Mouse (Mus musculus) midbrain, embryonic 12.5 days (tissue): ENCODE results near the gene Gm10563. TPM values are rescaled to one million over a fixed set of nuclear protein-coding genes. Genes with fewer than 3 reads are reported as not detected.

Source experiments
- ATAC-seq: fragments of 200-750 bp; cut with Nextera tagmentation; 2 replicates; pipeline ENCODE4 v1.8.0; 2017; ENCODE audit warnings: low read depth, moderate TSS enrichment, moderate library complexity; ENCODE audit not compliant: low FRiP score
- H3K27ac ChIP-seq: fragments of 300-500 bp; sonication (generic); replicated peaks from 2 replicates; pipeline ENCODE4 v1.5.1; 2016; ENCODE audit warnings: mild to moderate bottlenecking
- H3K27me3 ChIP-seq: fragments of 300-500 bp; sonication (generic); 2 replicates; pipeline ENCODE4 v1.6.1; 2016; ENCODE audit warnings: mild to moderate bottlenecking
- H3K36me3 ChIP-seq: fragments of 300-500 bp; sonication (generic); 2 replicates; pipeline ENCODE4 v1.6.1; 2016
- H3K4me1 ChIP-seq: fragments of 300-500 bp; sonication (generic); 2 replicates; pipeline ENCODE4 v1.6.1; 2016
- H3K4me2 ChIP-seq: fragments of 300-500 bp; sonication (generic); replicated peaks from 2 replicates; pipeline ENCODE4 v1.6.1; 2016; ENCODE audit warnings: mild to moderate bottlenecking, moderate library complexity
- H3K4me3 ChIP-seq: fragments of 300-500 bp; sonication (generic); 2 replicates; pipeline ENCODE4 v1.5.1; 2016; ENCODE audit warnings: mild to moderate bottlenecking
- H3K9ac ChIP-seq: fragments of 300-500 bp; sonication (generic); replicated peaks from 2 replicates; pipeline ENCODE4 v1.6.1; 2016; ENCODE audit warnings: mild to moderate bottlenecking, moderate library complexity
- H3K9me3 ChIP-seq: fragments of 300-500 bp; sonication (generic); 2 replicates; pipeline ENCODE4 v1.6.1; 2016; ENCODE audit warnings: mild to moderate bottlenecking
- WGBS: fragments of 180-500 bp; shearing (Covaris S2); methylation state at CpG from one replicate; pipeline ENCODE4 v1.1.7; 2016; 5-methylcytosine and 5-hydroxymethylcytosine counted together
- polyA plus RNA-seq: library from polyadenylated mRNA; unstranded; fragments of >200 nt; fragmentation: Nextera tagmentation; extraction: Ambion mirVana; gene quantifications from 2 replicates; pipeline ENCODE4 v1.2.1, GENCODE M21; 2016

Gm10563 gene
- polyA plus RNA-seq, 1 experiment from 2014 or later = not detected

DNA sequence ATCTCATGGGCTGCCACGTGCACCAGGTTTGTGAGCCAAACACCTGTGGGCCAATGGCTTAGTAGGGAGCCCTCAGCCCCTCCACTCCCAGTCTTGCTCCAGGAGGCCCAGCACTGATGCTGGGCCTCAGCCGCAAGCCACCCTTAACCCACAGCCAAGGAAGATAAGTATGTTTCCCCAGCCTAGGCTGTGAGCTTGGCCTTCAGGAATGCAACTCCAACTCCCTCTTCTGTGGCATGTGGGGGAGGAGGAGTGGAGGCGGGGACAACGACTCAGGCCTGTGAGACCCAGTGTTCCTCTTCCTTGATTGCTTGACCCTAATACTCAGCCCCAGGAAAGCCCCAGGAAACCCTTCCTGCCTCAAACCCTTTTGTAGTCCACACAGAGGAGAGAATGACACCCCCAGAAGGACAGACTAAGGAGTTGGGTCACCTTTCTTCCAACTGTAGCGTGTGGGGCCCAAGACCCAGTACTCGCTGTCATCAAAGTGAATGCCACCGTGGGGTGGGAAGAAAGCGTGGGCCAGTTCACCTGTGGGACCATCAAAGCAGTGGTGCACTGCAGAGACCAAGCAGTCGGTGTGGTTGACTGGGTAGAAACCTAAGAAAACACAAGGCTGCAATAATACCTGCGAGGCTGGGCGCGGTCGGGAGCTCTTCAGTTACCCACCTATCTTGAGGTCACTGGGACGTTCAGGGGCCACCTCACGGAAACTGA lies 6.5 kb upstream of the Gm10563 start:
- H3K4me2 ChIP-seq = no peak overlapping the region
- peaks cover 50% of the 10 kb centered on the region for H3K36me3 ChIP-seq
- 63% methylated on average over 15 of the region's 15 CpGs for WGBS
- no peak overlapping the region for H3K9ac ChIP-seq
- no peak overlapping the region for H3K27ac ChIP-seq
- H3K27me3 ChIP-seq = peaks cover 65% of the 10 kb centered on the region
- no peaks in the 10 kb centered on the region for H3K9me3 ChIP-seq
- no peak for ATAC-seq
- no peak overlapping the region for H3K4me3 ChIP-seq
- H3K4me1 ChIP-seq = peaks cover 32% of the 10 kb centered on the region

DNA sequence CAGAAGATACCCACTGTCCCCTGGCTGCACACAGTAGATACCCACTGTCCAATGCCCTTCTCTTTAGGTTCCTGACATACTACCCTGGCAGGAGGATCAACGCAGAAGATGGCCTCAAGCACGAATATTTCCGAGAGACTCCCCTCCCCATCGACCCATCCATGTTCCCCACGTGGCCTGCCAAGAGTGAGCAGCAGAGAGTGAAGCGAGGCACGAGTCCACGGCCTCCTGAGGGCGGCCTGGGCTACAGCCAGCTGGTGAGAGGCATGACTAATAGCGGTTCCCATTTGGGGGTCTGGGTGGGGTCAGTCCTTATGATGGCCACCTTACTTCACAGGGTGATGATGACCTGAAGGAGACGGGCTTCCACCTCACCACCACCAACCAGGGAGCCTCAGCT lies 4.1 kb upstream of the Gm10563 start:
- Histone ChIP-seq H3K9ac (no peak overlapping the region), H3K36me3 (peaks cover 61% of the 10 kb centered on the region), H3K4me3 (no peak overlapping the region), H3K4me2 (no peak overlapping the region), H3K9me3 (no peaks in the 10 kb centered on the region), H3K4me1 (peaks cover 20% of the 10 kb centered on the region), H3K27ac (no peak overlapping the region), H3K27me3 (peaks cover 41% of the 10 kb centered on the region)
- no peak for ATAC-seq
- 93% methylated on average over 11 of the region's 11 CpGs for WGBS

DNA sequence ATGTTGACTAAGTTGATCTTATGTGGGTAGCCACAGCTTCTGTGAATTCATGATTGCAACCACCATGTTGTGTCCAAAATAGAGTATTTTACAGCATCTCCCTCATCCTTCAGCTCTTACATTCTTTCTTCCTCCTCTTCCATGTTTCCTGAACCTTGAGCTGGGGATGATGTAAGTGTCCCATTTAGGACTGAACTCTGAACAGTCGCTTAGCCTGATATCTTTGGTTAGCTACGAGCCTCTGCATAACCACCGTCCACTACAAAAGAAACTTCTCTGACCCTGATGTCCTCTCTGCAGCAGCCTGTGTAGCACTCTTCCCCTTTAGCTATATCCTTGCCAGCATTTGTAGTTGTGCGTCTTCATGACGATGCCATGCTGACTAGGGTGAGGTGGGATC lies 513 bp upstream of the Gm10563 start:
- no peak overlapping the region for H3K4me2 ChIP-seq
- H3K27ac ChIP-seq = no peak overlapping the region
- H3K27me3 ChIP-seq = peaks cover 5% of the 10 kb centered on the region
- no peaks in the 10 kb centered on the region for H3K9me3 ChIP-seq
- ATAC-seq = no peak
- H3K9ac ChIP-seq = no peak overlapping the region
- H3K4me1 ChIP-seq = no peaks in the 10 kb centered on the region
- H3K36me3 ChIP-seq = peaks cover 86% of the 10 kb centered on the region
- 94% methylated on average over 5 of the region's 5 CpGs for WGBS
- no peak overlapping the region for H3K4me3 ChIP-seq

DNA sequence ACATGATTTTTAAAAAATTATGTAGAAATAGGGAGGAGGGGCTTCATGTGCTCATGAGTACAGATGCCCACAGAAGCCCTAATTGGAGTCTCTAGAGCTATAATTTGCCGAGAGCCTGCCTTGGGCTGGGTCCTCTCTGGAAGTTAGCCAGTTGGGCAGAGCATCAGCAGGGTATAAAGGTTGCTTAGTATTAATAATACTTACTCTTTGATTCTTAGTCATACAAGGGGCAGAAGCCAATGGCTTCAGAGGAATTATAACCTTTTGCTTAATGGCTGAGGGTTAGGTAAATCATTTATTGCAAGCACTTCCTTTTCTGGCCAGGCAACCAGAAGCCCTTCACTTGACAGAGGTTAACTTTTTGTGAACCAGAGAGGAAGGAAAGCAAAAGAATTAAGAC lies 1.7 kb downstream of the Gm10563 start:
- no peak for ATAC-seq
- Histone ChIP-seq H3K4me2 (no peak overlapping the region), H3K4me3 (no peak overlapping the region), H3K27ac (no peak overlapping the region), H3K36me3 (peaks cover 83% of the 10 kb centered on the region), H3K9ac (no peak overlapping the region), H3K27me3 (no peaks in the 10 kb centered on the region), H3K9me3 (no peaks in the 10 kb centered on the region), H3K4me1 (no peaks in the 10 kb centered on the region)
- 91% methylated on average over 1 of the region's 1 CpGs for WGBS

DNA sequence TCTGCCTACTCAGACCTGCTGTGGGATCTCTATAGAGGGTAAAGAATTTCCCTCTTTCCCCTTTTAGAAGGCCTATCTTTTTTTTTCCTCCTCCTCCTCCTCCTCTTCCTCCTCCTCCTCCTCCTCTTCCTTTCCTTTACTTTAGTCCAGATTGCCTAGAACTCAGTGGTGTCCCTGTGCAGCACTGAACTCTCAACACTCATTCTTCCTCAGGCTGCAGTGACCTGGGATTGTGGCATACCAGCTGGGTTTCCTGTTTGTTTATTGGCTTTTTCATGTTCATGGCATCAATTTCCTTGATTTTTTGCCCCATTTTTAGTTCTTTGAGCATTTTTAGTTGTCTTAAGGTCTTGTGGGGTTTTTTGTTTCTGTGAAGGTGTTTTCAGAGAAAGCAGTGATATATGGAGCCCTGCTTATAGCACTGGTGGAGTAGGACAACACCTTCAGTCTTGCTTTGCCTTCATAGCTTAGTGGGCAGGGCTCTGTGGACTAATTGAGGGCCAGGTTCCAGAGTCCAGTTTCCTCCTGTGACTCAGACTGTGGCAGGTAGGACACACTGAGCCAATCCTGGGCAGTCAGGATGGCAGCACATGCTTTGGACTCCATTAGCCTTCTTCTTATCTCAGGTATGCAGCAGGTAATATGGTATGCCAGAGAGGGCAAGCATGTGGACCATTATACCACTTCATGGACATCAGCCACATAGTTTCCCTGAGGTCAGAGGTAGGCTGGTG lies 9.3 kb downstream of the Gm10563 start:
- no peak overlapping the region for H3K27ac ChIP-seq
- H3K4me3 ChIP-seq = no peak overlapping the region
- no peak overlapping the region for H3K9ac ChIP-seq
- no peaks in the 10 kb centered on the region for H3K9me3 ChIP-seq
- H3K4me2 ChIP-seq = no peak overlapping the region
- peaks cover 92% of the 10 kb centered on the region for H3K36me3 ChIP-seq
- H3K27me3 ChIP-seq = no peaks in the 10 kb centered on the region
- no peaks in the 10 kb centered on the region for H3K4me1 ChIP-seq
- no peak for ATAC-seq

DNA sequence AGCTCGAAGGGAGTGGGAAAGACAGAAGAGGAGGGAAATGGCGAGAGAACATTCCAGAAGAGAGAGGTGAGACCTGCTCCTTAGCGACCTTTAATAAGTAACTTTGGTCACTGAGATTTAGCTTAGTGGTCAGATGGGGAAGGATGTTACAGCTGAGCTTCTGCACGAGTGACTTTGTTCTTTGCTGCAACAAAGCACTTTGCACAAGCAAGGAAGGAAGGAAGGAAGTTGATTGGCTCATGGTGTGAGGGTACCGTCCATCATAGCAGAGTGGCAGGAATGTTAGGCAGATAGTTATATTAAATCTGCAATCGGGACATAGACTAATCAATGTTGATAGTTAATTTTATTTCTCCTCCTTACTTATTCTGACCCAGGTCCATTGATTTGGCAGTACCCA lies 14.9 kb downstream of the Gm10563 start:
- H3K4me2 ChIP-seq = no peak overlapping the region
- ATAC-seq = no peak
- WGBS = 92% methylated on average over 6 of the region's 6 CpGs
- H3K4me3 ChIP-seq = no peak overlapping the region
- H3K4me1 ChIP-seq = peaks cover 2% of the 10 kb centered on the region
- no peaks in the 10 kb centered on the region for H3K27me3 ChIP-seq
- H3K36me3 ChIP-seq = peaks cover 72% of the 10 kb centered on the region
- no peaks in the 10 kb centered on the region for H3K9me3 ChIP-seq
- H3K9ac ChIP-seq = no peak overlapping the region
- no peak overlapping the region for H3K27ac ChIP-seq

DNA sequence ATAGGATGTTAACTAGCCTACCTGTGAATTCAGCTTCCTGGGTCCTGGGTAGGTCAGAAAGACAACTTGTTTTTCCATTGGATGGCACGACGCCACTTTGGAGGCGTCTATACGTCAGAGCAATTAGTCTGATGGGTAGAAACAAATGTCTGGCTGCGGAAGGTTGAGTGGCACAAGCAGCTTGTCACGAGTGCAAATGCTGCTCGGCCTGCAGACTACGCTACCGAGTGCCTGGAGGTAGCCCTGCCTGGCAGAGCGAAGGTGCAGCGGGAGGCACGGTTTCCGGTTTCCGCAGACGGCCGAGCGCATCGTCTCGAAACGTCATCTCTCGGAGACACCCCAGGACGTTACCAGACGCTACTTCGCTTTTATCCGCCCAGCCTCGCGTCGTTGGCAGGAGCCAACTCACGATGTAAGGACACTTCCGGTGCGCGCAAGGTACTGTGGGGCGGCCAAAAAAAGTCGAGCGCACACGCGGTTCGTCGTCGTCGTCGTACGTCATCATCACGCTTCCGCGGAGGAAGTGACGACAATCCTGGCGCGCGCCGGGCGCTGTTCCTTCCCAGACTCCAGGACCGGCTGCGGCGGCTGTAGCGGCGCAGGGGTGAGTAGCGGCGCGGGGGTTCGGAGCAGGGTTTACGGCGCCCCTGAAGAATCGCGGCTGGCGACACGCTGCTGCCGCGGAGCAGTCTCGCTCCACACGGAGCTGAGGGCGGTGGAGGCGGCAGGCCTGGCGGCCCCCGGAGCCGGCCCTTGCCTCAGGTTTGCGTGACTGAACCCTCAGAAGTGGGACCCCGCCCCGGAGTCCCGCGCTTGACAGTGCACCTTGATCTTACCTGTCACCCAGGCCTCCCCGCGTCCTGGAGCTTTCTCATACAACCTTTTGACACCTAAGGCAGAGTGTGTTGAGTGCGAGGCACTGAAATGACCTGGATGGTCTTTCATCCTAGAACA lies 20.6 kb downstream of the Gm10563 start, which contains the start of gene Cdk11b:
Gene Cdk11b (plus strand): TSS at position 517 of the 954 bp plus-strand sequence.
- ATAC-seq = peak; percentile 100
- H3K4me1 ChIP-seq = peaks cover 12% of the 10 kb centered on the region
- H3K27ac ChIP-seq = peak within 1 kb of the TSS; percentile 78
- H3K4me3 ChIP-seq = peak within 1 kb of the TSS; percentile 93
- peak within 1 kb of the TSS; percentile 82 for H3K9ac ChIP-seq
- WGBS = under 1% methylated on average over 84 of the region's 84 CpGs
- no peaks in the 10 kb centered on the region for H3K27me3 ChIP-seq
- H3K4me2 ChIP-seq = peak within 1 kb of the TSS; percentile 75
- H3K36me3 ChIP-seq = peaks cover 41% of the 10 kb centered on the region
- H3K9me3 ChIP-seq = no peaks in the 10 kb centered on the region

DNA sequence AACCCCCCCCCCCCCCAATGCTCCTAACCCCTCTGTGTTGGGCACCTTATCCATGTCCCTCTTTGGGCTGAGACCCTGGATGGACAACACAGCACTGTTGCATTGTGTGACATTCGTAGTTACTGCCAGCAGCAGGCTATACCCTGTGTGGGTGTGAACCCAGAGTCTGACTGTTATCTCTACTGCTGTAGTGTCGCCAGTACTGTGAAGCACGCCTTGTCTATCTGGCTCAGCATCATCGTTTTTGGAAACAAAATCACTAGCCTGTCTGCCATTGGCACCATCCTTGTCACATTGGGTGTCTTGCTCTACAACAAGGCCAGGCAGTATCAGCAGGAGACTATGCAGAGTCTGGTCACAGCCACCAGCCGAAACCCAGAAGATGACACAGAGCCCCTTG lies 26.9 kb downstream of the Gm10563 start:
- WGBS = 94% methylated on average over 5 of the region's 5 CpGs
- H3K27ac ChIP-seq = no peak overlapping the region
- H3K36me3 ChIP-seq = peaks cover 78% of the 10 kb centered on the region
- H3K9me3 ChIP-seq = no peaks in the 10 kb centered on the region
- no peak overlapping the region for H3K4me3 ChIP-seq
- H3K4me2 ChIP-seq = no peak overlapping the region
- no peak overlapping the region for H3K9ac ChIP-seq
- H3K27me3 ChIP-seq = no peaks in the 10 kb centered on the region
- H3K4me1 ChIP-seq = 0 out of 2 replicates have a peak, but pooled peaks cover under 1% of the 10 kb centered on the region
- ATAC-seq = no peak

DNA sequence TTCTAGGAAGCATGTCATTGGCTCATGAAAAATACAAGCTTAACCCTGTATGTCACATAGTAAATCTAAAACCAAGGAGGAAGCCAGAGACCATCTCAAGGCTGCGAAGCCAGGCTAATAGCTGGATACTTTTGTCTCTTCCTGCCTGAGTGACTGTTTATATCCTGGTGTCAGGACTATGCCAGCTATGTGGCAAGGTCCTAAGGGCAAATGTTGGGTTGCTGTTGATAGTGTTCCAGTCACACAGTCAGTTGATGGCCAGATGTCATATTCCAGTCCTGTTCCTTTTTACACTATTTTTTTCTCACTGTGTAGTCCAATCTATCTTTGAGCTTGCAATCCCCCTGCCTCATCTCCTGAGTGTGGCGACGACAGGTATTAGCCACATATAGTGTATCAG lies 31.9 kb downstream of the Gm10563 start:
- H3K4me3 ChIP-seq = no peak overlapping the region
- no peak for ATAC-seq
- H3K9me3 ChIP-seq = no peaks in the 10 kb centered on the region
- H3K4me1 ChIP-seq = no peaks in the 10 kb centered on the region
- no peaks in the 10 kb centered on the region for H3K27me3 ChIP-seq
- no peak overlapping the region for H3K4me2 ChIP-seq
- H3K9ac ChIP-seq = no peak overlapping the region
- no peak overlapping the region for H3K27ac ChIP-seq
- 96% methylated on average over 3 of the region's 3 CpGs for WGBS
- H3K36me3 ChIP-seq = peaks cover 80% of the 10 kb centered on the region

DNA sequence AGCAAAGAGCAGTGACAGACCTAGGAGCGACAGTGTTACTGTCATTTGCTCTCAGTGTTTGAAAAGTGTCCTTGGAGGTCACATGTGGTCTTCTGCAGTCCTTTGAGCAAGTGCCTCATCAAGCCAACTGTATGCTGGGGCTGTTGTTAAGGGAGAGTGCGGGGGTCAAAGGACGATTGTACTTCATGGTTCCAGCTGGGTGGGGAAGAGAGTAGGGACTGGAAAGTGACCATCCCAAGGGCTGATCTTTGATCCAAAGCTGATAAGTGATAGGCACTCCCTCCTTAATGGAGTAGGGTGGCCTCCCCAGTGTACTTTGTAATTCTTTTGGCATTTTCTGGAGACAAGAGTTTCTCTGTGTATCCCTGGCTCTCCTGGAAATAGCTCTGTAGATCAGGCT lies 33.3 kb downstream of the Gm10563 start:
- no peak overlapping the region for H3K27ac ChIP-seq
- H3K9me3 ChIP-seq = no peaks in the 10 kb centered on the region
- no peak for ATAC-seq
- no peak overlapping the region for H3K9ac ChIP-seq
- 93% methylated on average over 3 of the region's 3 CpGs for WGBS
- no peak overlapping the region for H3K4me2 ChIP-seq
- H3K36me3 ChIP-seq = peaks cover 66% of the 10 kb centered on the region
- no peaks in the 10 kb centered on the region for H3K27me3 ChIP-seq
- no peaks in the 10 kb centered on the region for H3K4me1 ChIP-seq
- no peak overlapping the region for H3K4me3 ChIP-seq

DNA sequence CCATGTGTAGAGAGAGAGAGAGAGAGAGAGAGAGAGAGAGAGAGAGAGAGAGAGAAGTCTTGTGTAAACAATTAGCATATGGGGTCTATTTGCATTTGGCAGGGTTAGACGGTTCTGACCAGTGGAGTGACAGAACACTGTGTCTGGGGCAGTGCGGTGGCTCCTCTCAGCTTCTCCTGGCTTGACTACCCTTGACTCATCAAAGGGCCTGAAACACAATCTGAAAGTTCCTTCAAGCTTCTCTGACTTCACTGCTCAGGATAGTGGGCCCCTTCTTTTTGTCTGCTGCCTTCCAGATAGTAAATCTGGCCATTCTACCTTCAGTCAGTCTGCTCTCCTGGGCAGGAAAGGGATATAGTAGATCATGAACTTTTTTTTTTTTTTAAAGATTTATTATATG lies 38.4 kb downstream of the Gm10563 start:
- Histone ChIP-seq H3K36me3 (peaks cover 33% of the 10 kb centered on the region), H3K4me3 (no peak overlapping the region), H3K4me2 (no peak overlapping the region), H3K4me1 (peaks cover 18% of the 10 kb centered on the region), H3K9ac (no peak overlapping the region), H3K9me3 (no peaks in the 10 kb centered on the region), H3K27ac (no peak overlapping the region), H3K27me3 (no peaks in the 10 kb centered on the region)
- 88% methylated on average over 2 of the region's 2 CpGs for WGBS
- no peak for ATAC-seq

DNA sequence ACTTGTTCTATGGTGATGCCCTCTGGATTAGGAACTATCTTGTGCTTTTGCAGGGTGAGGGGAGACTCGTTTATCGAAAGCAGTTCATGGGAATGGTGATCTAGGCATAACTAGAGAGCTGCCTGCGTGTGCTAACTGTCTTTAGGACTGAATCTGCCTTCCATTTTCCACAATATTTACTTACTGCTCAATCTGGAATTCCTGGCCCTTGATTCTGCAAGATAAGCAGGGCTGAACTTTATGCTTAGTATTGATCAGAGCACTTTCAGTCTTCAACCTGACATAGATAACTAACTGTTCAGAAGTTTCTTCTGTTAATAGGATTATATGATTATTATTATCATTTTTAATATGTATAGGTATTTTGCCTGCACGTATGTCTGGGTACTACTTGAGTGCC lies 40.1 kb downstream of the Gm10563 start:
- H3K27ac ChIP-seq = no peak overlapping the region
- no peak overlapping the region for H3K9ac ChIP-seq
- no peaks in the 10 kb centered on the region for H3K9me3 ChIP-seq
- peaks cover 18% of the 10 kb centered on the region for H3K4me1 ChIP-seq
- H3K36me3 ChIP-seq = peaks cover 19% of the 10 kb centered on the region
- H3K4me2 ChIP-seq = no peak overlapping the region
- no peak overlapping the region for H3K4me3 ChIP-seq
- no peaks in the 10 kb centered on the region for H3K27me3 ChIP-seq
- WGBS = 92% methylated on average over 4 of the region's 4 CpGs
- no peak for ATAC-seq
